Mouse (Mus musculus): ENCODE data around the gene Got2.

Got2 gene

GRCm38 (mm10) chr8:95818211-95818610, 70.1 kb downstream of the Got2 start:
- no peak for DNase-seq (ENCODE audit: low spot score)

DNA sequence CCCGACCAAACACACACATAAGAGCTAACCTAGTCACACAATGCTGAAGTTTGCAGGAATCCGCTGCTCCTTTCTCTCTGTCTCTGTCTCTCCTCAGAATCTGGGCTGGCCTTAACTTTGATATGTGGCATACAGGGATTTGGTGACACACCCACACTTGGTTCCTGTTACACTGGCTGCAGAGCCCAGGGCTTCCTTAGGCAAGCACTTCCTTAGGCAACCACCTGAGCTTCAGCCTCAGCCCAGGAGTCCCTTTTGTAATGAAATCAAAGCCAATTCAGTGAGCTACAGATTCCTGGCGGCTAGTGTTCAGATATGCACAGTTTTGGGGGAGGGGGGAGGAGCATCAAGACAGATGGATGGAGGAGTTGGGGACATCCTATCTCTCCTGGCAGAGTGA, 70.8 kb downstream of the Got2 start:
- no peak for DNase-seq (ENCODE audit: low spot score)

DNA sequence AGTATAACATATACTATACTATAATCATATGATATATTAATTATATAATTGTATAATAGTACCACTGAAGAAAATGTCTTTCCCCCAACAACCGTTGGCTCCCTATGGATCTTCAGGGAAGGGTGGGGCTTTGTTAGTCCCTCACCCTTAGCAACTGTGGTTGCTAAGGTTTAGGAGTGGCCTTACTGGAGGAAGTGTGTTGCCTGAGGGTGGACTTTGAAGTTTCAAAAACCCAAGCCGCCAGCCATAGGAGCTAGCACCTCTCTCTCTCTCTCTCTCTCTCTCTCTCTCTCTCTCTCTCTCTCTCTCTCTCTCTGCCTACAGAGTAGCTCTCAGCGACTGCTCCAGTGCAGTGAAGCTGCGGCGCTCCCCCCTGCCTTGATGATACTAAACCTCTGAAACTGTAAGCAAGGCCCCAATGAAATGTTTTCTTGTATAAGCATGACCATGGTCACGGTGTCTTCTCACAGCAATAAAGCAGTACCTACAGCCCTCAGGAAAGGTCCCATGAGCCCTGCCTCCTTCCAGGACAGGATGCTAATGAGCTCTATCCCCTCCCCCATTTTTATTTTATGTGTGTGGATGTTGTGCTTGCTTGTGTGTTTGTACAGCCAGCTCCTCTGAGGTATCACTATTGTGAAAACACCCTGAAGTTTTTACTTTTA, 72.2 kb downstream of the Got2 start:
- no peak for DNase-seq (ENCODE audit: low spot score)
